Mouse (Mus musculus): ENCODE measurements around the gene Slc34a1.
"Not testable (repeated sequence)": the region's sequence is repeated elsewhere in the genome, so short reads cannot be mapped to it uniquely, and the experiment has no call there.

Gene Slc34a1

DNA sequence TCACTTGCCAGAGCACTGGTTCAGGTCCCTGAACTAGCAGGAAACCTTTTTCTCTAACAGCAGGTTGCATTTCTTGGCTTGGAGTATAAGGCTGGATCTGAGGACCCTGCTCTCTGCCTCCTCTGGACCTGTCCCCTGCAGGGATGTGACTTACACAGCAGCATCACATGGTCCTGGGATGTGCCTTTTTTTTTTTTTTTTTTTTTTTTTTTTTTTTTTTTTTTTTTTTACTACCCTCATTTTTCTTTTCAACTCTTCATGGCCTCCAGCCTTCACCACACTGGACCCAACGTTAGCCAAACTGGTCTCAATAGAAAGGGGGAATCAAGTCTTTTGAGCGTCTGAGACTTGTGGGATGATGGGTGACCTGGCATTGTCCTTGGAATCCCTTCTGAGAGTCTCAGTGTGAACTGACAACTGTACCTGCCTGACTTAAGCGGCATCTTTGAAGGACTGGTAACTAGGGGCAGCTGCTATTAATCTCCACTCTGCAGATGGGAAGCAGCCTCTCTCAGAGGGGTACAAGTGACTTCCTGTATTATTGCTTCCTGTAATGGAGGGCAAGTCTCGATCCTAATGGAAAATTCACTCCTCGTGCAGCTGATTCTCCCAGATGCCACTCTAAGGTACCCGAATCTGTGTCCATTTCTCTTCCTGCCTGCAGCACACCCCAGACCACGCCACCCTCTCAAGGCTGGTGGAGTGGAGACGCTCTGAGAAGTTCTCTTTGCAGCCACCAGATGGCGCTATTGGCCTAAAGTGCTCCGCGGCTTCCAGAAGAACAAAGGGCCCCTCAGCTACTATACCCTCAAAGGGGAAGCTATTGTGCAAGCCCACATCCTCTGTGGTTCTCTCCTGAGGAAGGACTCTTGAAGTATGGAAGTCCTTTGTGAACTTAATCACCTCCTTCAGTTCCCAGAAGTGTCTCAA, 7.1 kb downstream of the Slc34a1 start:
- peak; percentile 68 for DNase-seq

- DNase-seq = no peak
These were observed 7.9 kb downstream of the Slc34a1 start for GRCm38 (mm10) chr13:55405783-55406390.

DNA sequence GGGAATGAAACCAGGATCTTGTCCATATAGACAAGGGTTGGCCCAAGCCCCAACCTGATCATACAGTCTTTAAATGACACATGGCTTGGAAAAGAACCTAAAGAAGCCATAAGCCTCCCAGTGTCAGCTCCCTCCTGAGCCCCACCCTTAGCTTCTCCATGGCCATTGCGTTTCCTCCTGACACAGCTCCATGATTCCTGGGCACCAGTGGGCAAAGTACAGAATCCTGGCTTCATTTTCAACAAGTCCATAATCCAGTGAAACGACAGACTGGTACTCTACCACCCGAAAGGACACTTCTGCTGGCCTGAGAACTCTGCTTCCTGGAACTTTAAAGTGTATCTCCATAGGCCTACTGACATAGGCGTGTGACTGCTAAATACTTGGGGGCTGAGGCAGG, 9.4 kb downstream of the Slc34a1 start:
- no peak for DNase-seq

GRCm38 (mm10) chr13:55408546-55409120, 10.6 kb downstream of the Slc34a1 start:
- DNase-seq = no peak

- DNase-seq = no peak
These were observed 13.8 kb downstream of the Slc34a1 start for GRCm38 (mm10) chr13:55411826-55412225.

DNA sequence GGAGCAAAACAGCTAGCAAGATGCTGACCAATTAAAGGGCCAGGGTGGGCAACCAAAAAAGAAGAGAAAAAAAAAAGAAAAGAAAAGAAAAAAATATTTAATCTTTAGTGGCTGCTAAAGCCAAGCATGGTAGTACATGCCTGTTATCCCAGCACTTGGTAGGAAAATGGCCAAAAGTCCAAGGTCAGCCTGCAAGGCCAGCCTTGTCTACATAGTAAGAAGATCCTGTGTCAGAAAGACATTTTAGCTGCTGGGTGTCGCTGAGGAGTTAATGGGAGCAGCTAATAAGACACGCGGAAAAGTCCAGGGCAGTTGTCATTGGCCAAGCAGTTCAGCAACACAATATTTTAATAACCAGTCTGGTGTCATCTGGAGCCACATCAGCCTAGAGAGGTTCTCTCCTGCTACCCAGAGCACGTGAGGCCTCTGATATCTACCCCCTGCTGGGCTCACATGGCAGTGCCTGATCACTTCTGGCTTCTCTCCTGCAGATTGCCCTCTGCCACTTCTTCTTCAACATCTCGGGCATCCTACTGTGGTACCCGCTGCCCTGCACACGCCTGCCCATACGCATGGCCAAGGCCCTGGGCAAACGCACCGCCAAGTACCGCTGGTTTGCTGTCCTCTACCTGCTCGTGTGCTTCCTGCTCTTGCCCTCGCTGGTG, 14.8 kb downstream of the Slc34a1 start:
- no peak for DNase-seq

GRCm38 (mm10) chr13:55413333-55413732, 15.3 kb downstream of the Slc34a1 start:
- no peak for DNase-seq

DNA sequence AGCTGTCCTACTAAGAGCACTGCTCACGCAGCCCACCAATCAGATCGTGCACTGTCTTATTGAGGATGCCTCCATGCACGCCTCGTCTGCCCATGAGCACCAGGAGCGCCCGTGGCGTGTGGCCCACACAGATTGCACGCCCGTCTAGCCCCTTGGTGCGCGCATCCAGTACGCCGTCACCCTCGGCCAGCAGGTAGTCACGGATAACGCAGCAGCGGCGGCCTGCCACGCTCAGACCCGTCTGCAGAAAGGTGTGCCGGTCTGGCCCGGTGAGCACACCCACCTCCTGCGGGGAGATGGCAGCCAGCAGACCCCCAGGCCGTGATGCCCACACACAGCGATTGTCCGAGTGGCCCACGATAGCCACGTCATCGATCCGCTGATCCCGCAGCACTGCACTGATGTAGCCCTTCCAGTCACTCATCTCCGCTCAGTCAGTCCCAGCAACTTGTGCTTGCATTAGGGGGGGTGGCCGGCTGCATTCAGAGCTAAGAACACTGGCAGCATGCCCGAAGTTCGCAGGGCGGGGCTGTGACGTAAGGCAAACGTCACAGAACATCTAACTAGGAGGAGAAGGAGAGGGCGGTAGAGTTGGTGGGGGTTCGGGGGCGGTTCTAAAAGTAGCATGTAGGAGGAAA, 16.9 kb downstream of the Slc34a1 start, which contains the start of gene Pfn3:
Gene Pfn3, minus strand, starts transcription at position 490 of the 638 bp plus-strand sequence.
- peak; percentile 82 for DNase-seq

DNA sequence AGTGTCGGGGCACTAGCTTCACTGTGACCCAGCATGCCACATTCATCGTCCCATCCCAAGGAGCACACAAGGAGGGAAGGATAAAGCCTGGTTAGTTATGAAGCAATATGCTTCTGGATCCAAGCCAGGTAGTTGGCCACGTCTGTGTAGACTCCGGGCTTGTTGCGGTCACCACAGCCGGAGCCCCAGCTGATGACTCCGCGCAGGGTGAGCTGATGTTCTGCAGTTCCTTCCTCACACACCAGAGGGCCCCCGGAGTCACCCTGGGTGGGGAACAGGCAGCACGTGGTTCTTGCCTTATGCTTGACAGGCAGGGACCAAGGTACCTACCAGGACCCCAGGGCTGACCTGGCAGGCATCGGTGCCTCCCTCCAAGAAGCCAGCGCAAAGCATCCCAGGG, 20.0 kb downstream of the Slc34a1 start:
- DNase-seq = peak; percentile 71

- DNase-seq = no peak
These were observed 21.2 kb downstream of the Slc34a1 start for GRCm38 (mm10) chr13:55419142-55419541.

DNA sequence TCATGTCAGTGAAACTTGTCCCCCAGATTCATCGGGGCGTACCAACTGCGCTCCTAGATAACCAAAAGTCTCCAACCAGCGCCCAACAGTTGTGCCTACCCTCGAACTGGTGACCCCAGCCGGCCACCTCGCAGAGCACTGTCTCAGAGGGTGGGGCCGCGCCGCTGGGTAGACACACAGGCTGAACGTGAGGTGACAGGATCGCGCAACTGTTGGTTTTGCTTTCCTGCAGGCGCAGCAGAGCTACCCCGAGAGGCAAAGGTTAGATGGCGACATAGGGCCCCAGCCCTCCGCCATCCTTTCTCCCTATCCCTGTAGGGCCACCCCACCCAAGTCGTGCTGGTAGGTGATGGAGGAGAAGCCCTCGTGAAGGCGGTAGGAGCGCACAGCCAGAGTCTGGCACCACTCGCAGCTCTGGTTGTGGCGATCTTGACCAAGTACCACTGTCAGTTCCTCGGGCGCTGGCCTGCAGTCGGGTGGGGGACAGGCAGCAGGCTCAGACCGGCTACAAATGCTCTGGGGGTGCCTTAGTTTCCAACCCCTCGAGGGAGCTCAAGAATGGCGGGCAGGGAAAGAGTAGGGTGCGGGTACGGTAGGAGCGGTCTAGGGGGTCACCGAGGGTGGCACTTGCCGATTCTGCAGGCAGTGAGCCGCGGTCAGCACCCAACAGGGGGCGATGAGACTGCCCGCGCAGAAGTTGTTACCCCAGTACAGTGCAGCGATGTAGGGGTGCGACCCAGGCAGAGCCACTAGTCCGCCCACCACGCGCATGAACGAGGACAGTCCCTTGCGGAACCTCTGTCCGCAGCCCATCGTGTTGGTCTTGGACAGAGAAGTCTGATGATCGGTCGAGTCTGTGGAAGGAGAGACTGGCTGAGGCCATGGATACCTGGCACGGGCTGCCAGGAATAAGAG, 22.3 kb downstream of the Slc34a1 start:
- no peak for DNase-seq

DNA sequence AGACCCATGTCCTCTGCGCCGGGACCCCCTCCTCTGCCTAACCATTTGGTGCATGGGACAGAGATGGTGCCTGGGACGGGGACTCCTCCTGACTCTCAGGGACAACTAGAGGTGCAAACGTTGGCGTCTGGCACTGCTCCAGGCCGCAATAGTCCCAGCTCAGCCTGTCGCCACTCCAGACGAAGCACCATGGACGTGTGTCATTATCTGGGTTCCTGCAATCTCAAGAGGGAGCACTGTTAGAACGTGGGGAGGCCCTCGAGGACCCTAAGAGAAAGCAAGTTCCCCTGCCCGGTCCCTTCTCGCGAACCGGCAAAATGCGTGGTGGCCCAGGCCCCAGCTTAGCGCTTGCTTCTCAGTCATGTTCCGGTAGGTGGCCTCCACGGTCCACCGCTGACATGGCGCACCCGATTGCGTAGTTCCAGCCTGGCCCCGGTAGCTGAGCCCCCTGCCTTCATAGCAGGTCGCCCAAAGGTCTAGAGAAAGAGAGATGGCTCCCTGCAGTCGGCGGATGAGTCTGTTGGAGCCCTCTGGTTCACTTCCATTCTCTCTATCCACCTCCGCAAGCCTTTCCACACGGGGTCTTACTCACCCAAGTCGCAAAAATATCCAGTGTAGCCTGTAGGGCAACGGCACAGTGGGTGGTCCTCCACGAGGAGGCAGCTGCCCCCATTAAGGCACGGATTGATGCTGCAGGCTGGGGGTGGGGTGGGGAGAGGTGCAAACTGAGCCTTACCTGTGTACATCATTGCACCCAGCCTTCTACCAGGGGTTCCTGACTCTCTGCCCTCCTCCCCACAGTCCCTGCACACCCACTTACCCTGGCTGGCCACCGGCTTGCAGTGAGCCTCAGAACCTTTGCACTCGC, 23.2 kb downstream of the Slc34a1 start:
- peak; percentile 63 for DNase-seq

DNA sequence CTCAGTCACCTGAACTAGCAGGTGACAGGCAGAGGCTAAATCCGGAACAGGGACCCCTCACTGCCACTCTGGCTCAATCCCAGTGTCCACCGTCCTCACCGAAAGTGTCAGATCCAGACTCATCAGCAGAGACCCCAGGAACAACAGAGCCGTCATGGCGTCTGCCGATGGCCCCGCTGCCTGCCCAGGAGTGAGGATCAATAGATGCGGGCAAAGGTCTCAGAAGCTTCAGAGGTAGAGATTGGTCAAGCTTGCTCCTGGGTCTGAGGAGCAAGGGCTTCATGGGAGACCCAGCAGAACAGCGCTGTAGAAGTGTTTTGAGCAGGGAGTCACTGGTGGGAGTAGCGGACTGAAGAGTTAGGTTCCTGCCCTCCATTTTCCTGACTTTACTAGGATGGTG, 28.6 kb downstream of the Slc34a1 start, which contains the start of gene F12:
Gene F12, minus strand, starts transcription at position 181 of the 400 bp plus-strand sequence.
- DNase-seq = no peak

- no peak for DNase-seq
These were observed 31.4 kb downstream of the Slc34a1 start for GRCm38 (mm10) chr13:55429226-55429888.

- DNase-seq = no peak
These were observed 32.6 kb downstream of the Slc34a1 start for GRCm38 (mm10) chr13:55430566-55430965.

GRCm38 (mm10) chr13:55431889-55432685, 34.1 kb downstream of the Slc34a1 start:
- DNase-seq = no peak

GRCm38 (mm10) chr13:55437111-55437629, 39.2 kb downstream of the Slc34a1 start:
- not testable (repeated sequence) for DNase-seq

DNA sequence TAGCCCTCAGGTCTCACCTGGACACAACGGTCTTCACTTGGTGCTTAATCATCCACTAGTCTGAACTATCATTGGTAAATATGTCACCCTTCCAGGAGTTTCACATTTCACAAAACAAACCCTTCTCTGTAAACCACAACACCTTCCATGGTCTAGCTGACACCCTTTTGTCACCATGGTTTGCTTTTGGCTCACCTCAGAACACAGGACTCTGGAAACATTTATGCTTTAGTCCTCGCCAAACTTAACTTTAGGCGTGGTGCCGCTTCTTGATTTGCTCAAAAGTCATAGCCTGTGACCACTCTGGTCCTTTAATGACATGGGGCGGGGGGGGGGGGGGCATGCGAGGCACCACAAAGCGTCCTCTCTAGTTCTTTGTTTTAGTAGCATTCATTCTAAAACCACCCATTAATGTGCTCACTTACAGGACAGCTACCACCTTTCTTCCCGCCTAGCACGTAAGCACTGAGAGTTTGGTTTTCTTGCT, 45.9 kb downstream of the Slc34a1 start:
- DNase-seq = no peak
